Mouse (Mus musculus) forebrain, postnatal 0 days (tissue): Measurements from ENCODE around the gene Cebpa. TPM values are rescaled to one million over a fixed set of nuclear protein-coding genes. Genes with fewer than 3 reads are reported as not detected.

Source experiments
- ATAC-seq: fragments of 200-750 bp; cut with Nextera tagmentation; 2 replicates; pipeline ENCODE4 v1.8.0; 2017; ENCODE audit warnings: mild to moderate bottlenecking, moderate library complexity
- DNase-seq: peaks from one replicate; pipeline ENCODE4 v3.0.0-alpha.2; 2015
- H3K27ac ChIP-seq: fragments of 300-500 bp; sonication (generic); 2 replicates; pipeline ENCODE4 v1.5.1; 2014; ENCODE audit warnings: low read depth, mild to moderate bottlenecking, antibody characterized with exemption, low read length, moderate library complexity, mixed read lengths
- H3K27me3 ChIP-seq: fragments of 300-500 bp; sonication (generic); 2 replicates; pipeline ENCODE4 v1.6.1; 2014; ENCODE audit warnings: mild to moderate bottlenecking, low read length, mixed read lengths; ENCODE audit not compliant: insufficient read depth
- H3K36me3 ChIP-seq: fragments of 300-500 bp; sonication (generic); 2 replicates; pipeline ENCODE4 v1.6.1; 2014; ENCODE audit warnings: mild to moderate bottlenecking, moderate library complexity; ENCODE audit not compliant: insufficient read depth
- H3K4me1 ChIP-seq: fragments of 300-500 bp; sonication (generic); 2 replicates; pipeline ENCODE4 v1.6.1; 2014; ENCODE audit warnings: antibody characterized with exemption; ENCODE audit not compliant: insufficient read depth
- H3K4me2 ChIP-seq: fragments of 300-500 bp; sonication (generic); 2 replicates; pipeline ENCODE4 v1.6.1; 2014; ENCODE audit warnings: low read depth, mild to moderate bottlenecking, moderate library complexity
- H3K4me3 ChIP-seq: fragments of 300-500 bp; sonication (generic); 2 replicates; pipeline ENCODE4 v1.5.1; 2014; ENCODE audit warnings: low read depth, low read length, mixed read lengths
- H3K9ac ChIP-seq: fragments of 300-500 bp; sonication (generic); 2 replicates; pipeline ENCODE4 v1.6.1; 2014; ENCODE audit warnings: mild to moderate bottlenecking
- H3K9me3 ChIP-seq: fragments of 300-500 bp; sonication (generic); 2 replicates; pipeline ENCODE4 v1.6.1; 2016; ENCODE audit warnings: low read length
- CTCF ChIP-seq: sonication (generic); IDR thresholded peaks from 2 replicates; pipeline ENCODE4 v1.5.1; 2016; ENCODE audit warnings: antibody characterized with exemption, control low read depth, low read depth
- WGBS: fragments of 180-500 bp; shearing (Covaris S2); extraction: QIAGEN DNeasy Blood & Tissue Kit; methylation state at CpG from one replicate; pipeline ENCODE4 v1.1.7; 2014; 5-methylcytosine and 5-hydroxymethylcytosine counted together
- polyA plus RNA-seq: library from polyadenylated mRNA; unstranded; fragments of >200 nt; fragmentation: Nextera tagmentation; extraction: Ambion mirVana; gene quantifications from 2 replicates; pipeline ENCODE4 v1.2.1, GENCODE M21; 2015
- total RNA-seq: library from RNA; depleted of rRNA; stranded (reverse); fragments of >200 nt; gene quantifications from 2 replicates; pipeline ENCODE4 v1.2.3, GENCODE M21; 2014

The Cebpa gene
- total and polyA plus RNA-seq, 2 experiments from 2014 or later = 0.93 to 5.0 TPM

- TF ChIP-seq CTCF = no peak
- no peak overlapping the region for H3K4me3 ChIP-seq
- no peak overlapping the region for H3K27ac ChIP-seq
- no peak overlapping the region for H3K4me2 ChIP-seq
- DNase-seq = no peak
- WGBS = 85% methylated on average over 5 of the region's 5 CpGs
- H3K27me3 ChIP-seq = no peaks in the 10 kb centered on the region
- no peak overlapping the region for H3K9ac ChIP-seq
- H3K9me3 ChIP-seq = no peaks in the 10 kb centered on the region
- ATAC-seq = no peak
- peaks cover 12% of the 10 kb centered on the region; the same call in 1 of the 2 replicates for H3K4me1 ChIP-seq
- no peaks in the 10 kb centered on the region for H3K36me3 ChIP-seq
These were observed 28.5 kb upstream of the Cebpa start for GRCm38 (mm10) chr7:35090550-35090949.

- H3K4me2 ChIP-seq = no peak overlapping the region
- 79% methylated on average over 9 of the region's 9 CpGs for WGBS
- no peaks in the 10 kb centered on the region for H3K27me3 ChIP-seq
- H3K4me3 ChIP-seq = no peak overlapping the region
- DNase-seq (no peak), ATAC-seq (no peak)
- no peak overlapping the region for H3K27ac ChIP-seq
- no peak for TF ChIP-seq CTCF
- H3K9ac ChIP-seq = no peak overlapping the region
- H3K36me3 ChIP-seq = no peaks in the 10 kb centered on the region
- no peaks in the 10 kb centered on the region for H3K9me3 ChIP-seq
- H3K4me1 ChIP-seq = no peaks in the 10 kb centered on the region
These were observed 24.0 kb upstream of the Cebpa start for GRCm38 (mm10) chr7:35094975-35095678.

DNA sequence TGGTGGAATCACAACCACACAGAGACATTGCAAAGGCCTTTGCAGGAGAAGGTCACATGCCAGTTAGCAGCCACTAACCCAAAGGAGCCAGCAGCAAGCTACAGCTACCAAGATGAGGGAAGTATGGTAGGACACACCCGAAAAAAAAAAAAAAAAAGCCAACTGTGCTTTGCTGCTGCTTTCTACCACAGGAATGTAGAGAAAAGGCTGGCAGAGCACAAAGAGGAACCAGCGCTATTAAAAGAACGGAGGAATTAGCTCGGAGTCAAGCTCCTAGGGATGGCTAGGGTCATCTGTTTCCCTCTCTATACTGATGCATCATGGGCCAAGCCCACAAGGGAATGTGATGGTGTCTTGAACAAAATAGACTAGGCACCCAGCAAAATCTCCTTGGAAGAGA, 20.3 kb upstream of the Cebpa start:
- no peak overlapping the region for H3K27ac ChIP-seq
- no peak overlapping the region for H3K4me2 ChIP-seq
- no peak overlapping the region for H3K4me3 ChIP-seq
- H3K9me3 ChIP-seq = no peaks in the 10 kb centered on the region
- H3K36me3 ChIP-seq = no peaks in the 10 kb centered on the region
- TF ChIP-seq CTCF = no peak
- DNase-seq (no peak), ATAC-seq (no peak)
- no peak overlapping the region for H3K9ac ChIP-seq
- WGBS = 81% methylated on average over 4 of the region's 4 CpGs
- H3K4me1 ChIP-seq = no peaks in the 10 kb centered on the region
- H3K27me3 ChIP-seq = no peaks in the 10 kb centered on the region

GRCm38 (mm10) chr7:35099528-35099927, 19.6 kb upstream of the Cebpa start:
- no peak for DNase-seq
- 90% methylated on average over 4 of the region's 4 CpGs for WGBS
- H3K4me1 ChIP-seq = no peaks in the 10 kb centered on the region
- no peaks in the 10 kb centered on the region for H3K9me3 ChIP-seq
- no peak overlapping the region for H3K27ac ChIP-seq
- no peak overlapping the region for H3K4me3 ChIP-seq
- H3K9ac ChIP-seq = no peak overlapping the region
- no peak for ATAC-seq
- H3K4me2 ChIP-seq = no peak overlapping the region
- no peak for TF ChIP-seq CTCF
- H3K27me3 ChIP-seq = no peaks in the 10 kb centered on the region
- H3K36me3 ChIP-seq = no peaks in the 10 kb centered on the region

DNA sequence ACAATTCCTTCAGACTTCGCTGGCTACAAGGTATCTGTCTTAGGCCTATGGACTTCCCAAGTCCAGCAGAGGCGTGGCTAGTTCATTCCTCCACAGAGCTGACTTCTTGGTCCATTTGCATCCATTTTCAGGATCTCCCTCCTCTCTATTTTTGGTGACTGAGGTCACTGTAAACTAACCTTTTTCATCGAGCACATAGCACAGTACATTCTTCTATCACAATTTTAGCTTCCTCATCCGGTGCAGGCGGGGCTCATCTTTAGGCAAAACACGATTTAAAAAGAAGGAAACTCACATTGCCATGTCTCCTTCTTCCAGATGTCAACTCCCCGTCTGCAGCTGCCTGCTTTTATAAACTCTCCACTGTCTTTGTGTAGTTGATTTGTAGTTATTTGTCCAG, 12.5 kb upstream of the Cebpa start:
- H3K4me2 ChIP-seq = no peak overlapping the region
- H3K9me3 ChIP-seq = no peaks in the 10 kb centered on the region
- no peak overlapping the region for H3K4me3 ChIP-seq
- no peaks in the 10 kb centered on the region for H3K27me3 ChIP-seq
- ATAC-seq (no peak), DNase-seq (no peak)
- no peak for TF ChIP-seq CTCF
- H3K9ac ChIP-seq = no peak overlapping the region
- WGBS = 74% methylated on average over 7 of the region's 7 CpGs
- H3K4me1 ChIP-seq = no peaks in the 10 kb centered on the region
- H3K27ac ChIP-seq = no peak overlapping the region
- H3K36me3 ChIP-seq = no peaks in the 10 kb centered on the region

- Histone ChIP-seq H3K9ac (no peak overlapping the region), H3K4me3 (no peak overlapping the region), H3K4me1 (no peaks in the 10 kb centered on the region), H3K27ac (no peak overlapping the region), H3K36me3 (no peaks in the 10 kb centered on the region), H3K4me2 (no peak overlapping the region), H3K27me3 (no peaks in the 10 kb centered on the region), H3K9me3 (no peaks in the 10 kb centered on the region)
- no peak for TF ChIP-seq CTCF
- ATAC-seq (no peak), DNase-seq (no peak)
- WGBS = 36% methylated on average over 3 of the region's 3 CpGs
These were observed 11.5 kb upstream of the Cebpa start for GRCm38 (mm10) chr7:35107630-35108029.

DNA sequence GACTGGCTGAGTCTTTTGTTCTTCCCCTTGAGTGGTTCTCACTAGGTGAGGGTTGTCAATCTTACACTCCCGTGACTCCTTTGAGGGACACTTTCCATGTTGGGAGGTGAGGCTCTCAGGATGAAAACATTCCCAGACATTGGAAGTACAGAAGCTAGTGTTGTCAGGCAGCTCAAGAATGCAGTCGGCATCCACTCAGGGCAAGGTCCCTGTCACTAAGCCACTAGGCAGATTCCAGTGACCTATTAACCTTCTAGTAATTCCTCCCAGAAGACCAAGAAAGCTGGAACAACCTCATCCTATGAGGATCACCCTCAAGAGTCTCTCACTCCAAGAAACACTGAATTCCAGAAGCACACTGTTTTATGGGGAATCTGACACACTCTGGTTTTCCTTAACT, 11.0 kb upstream of the Cebpa start:
- whole genome bisulfite sequencing = 23% methylated on average over 2 of the region's 2 CpGs
- ATAC-seq = no peak
- H3K4me1 ChIP-seq = no peaks in the 10 kb centered on the region
- TF ChIP-seq CTCF = no peak
- no peaks in the 10 kb centered on the region for H3K36me3 ChIP-seq
- no peak overlapping the region for H3K4me2 ChIP-seq
- no peak overlapping the region for H3K4me3 ChIP-seq
- H3K27me3 ChIP-seq = no peaks in the 10 kb centered on the region
- DNase-seq = no peak
- no peaks in the 10 kb centered on the region for H3K9me3 ChIP-seq
- no peak overlapping the region for H3K27ac ChIP-seq
- no peak overlapping the region for H3K9ac ChIP-seq
